25 mouse cellular contexts compared by ENCODE assay signal in the genomic region with DNA sequence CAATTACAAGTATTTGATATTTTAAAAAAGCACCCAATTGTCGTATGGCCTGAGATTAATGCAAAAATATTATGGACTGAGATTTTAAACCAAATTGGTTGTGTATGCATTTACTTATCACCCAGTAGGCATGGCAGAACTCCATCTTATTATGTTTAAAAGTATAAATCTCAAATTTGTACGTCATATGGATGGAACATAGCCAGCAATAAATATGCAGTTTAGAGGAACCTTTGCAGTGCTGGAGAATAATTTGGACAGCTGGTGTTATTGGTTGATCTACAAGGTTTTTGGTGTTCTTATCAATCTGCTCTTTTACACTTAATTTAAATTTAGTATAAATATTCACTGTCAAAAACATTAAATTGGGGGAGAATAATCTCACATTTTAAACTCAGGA.
DNase-seq lines count a peak whose midpoint lies in the region; ATAC-seq and TF ChIP-seq lines count a peak whose summit lies in the region.
"Had no signal": no experiment of that assay in that cellular context is flagged by ENCODE, and none has a peak within 500 bp of the region (broad histone marks: within the 10 kb centered on the region; RNA-seq: fewer than 3 reads in every experiment).

No protein-coding gene starts in this region.

- no peak; the same call in 1 of the 2 replicates for ATAC-seq in forebrain, embryonic 14.5 days
- ATAC-seq in forebrain, embryonic 16.5 days: 0 out of 2 replicates have a peak, but pooled peaks have one; percentile 31
- ATAC-seq in forebrain, embryonic 11.5 days (replicated peaks; ENCODE audit: low FRiP score): no peak
- ATAC-seq: activated CD4-positive, CD25-positive, alpha-beta regulatory T cell, adult 4 months; CD4-positive, CD25-positive, alpha-beta regulatory T cell, adult 4 months; Patski had no signal

- no peak overlapping the region for H3K27ac ChIP-seq in forebrain, embryonic 14.5 days (ENCODE audit: low read depth, low read length)
- H3K27ac ChIP-seq in forebrain, embryonic 10.5 days: no peak overlapping the region
- H3K27ac ChIP-seq in forebrain, embryonic 16.5 days (ENCODE audit: low read length): no peak overlapping the region
- no peak overlapping the region for H3K27ac ChIP-seq in forebrain, embryonic 11.5 days (ENCODE audit: low read depth, low read length)
- H3K27ac ChIP-seq: embryonic facial prominence, embryonic 13.5 days; embryonic facial prominence, embryonic 15.5 days; forebrain, embryonic 12.5 days had no signal

- no peaks in the 10 kb centered on the region for H3K4me1 ChIP-seq in forebrain, embryonic 14.5 days (ENCODE audit: control insufficient read depth, insufficient read depth, low read length)
- H3K4me1 ChIP-seq in forebrain, embryonic 10.5 days: no peaks in the 10 kb centered on the region
- H3K4me1 ChIP-seq in forebrain, embryonic 16.5 days (replicated peaks; ENCODE audit: control insufficient read depth, insufficient read depth, low read length): 0 out of 2 replicates have a peak, but pooled peaks cover 2% of the 10 kb centered on the region
- no peaks in the 10 kb centered on the region for H3K4me1 ChIP-seq in forebrain, embryonic 11.5 days (replicated peaks; ENCODE audit: control insufficient read depth, insufficient read depth, low read length)
- H3K4me1 ChIP-seq: embryonic facial prominence, embryonic 13.5 days; embryonic facial prominence, embryonic 15.5 days; forebrain, embryonic 12.5 days had no signal

- 70% methylated on average over 2 of the region's 2 CpGs for WGBS in forebrain, embryonic 14.5 days
- 92% methylated on average over 2 of the region's 2 CpGs for WGBS in forebrain, embryonic 10.5 days
- 56% methylated on average over 2 of the region's 2 CpGs for WGBS in forebrain, embryonic 16.5 days
- 90% methylated on average over 2 of the region's 2 CpGs for WGBS in forebrain, embryonic 11.5 days

- no peaks in the 10 kb centered on the region for H3K27me3 ChIP-seq in forebrain, embryonic 14.5 days (replicated peaks; ENCODE audit: control insufficient read depth, insufficient read depth, low read length)
- no peaks in the 10 kb centered on the region for H3K27me3 ChIP-seq in forebrain, embryonic 10.5 days (ENCODE audit: poor library complexity, severe bottlenecking)
- no peaks in the 10 kb centered on the region for H3K27me3 ChIP-seq in forebrain, embryonic 16.5 days (replicated peaks; ENCODE audit: control insufficient read depth, insufficient read depth, low read length)
- H3K27me3 ChIP-seq in forebrain, embryonic 11.5 days (ENCODE audit: control insufficient read depth, insufficient read depth, low read length): no peaks in the 10 kb centered on the region
- H3K27me3 ChIP-seq: CH12.LX; embryonic facial prominence, embryonic 13.5 days; embryonic facial prominence, embryonic 15.5 days; forebrain, embryonic 12.5 days had no signal

- no peak overlapping the region for H3K4me3 ChIP-seq in forebrain, embryonic 14.5 days (ENCODE audit: low read depth, low read length)
- no peak overlapping the region for H3K4me3 ChIP-seq in forebrain, embryonic 10.5 days
- no peak overlapping the region for H3K4me3 ChIP-seq in forebrain, embryonic 16.5 days (replicated peaks; ENCODE audit: low read length)
- no peak overlapping the region for H3K4me3 ChIP-seq in forebrain, embryonic 11.5 days (ENCODE audit: low read depth, low read length)
- H3K4me3 ChIP-seq: embryonic facial prominence, embryonic 13.5 days; embryonic facial prominence, embryonic 15.5 days; erythroblast, embryonic 14.5 days; forebrain, embryonic 12.5 days had no signal

- DNase-seq in forebrain, embryonic 14.5 days (ENCODE audit: low spot score): peak; percentile 69
- DNase-seq in forebrain, embryonic 10.5 days (ENCODE audit: extremely low spot score, low spot score): no peak
- DNase-seq in forebrain, embryonic 11.5 days (ENCODE audit: low spot score): no peak
- DNase-seq in brain, embryonic 14.5 days (ENCODE audit: low read depth): peak; percentile 71
- DNase-seq: adrenal gland, adult 8-10 months; adrenal gland, postnatal 14 days; adrenal gland, postnatal 36 days; B cell, adult 2 months; cerebellum, adult 11 months; cerebellum, adult 18-20 months; cerebellum, adult 8-10 months; cerebellum, adult 9-11 months; cerebellum, postnatal 14 days; cerebellum, postnatal 36 days; embryo, embryonic 11 days had no signal

- H3K9ac ChIP-seq in forebrain, embryonic 14.5 days (ENCODE audit: low read length): no peak overlapping the region
- no peak overlapping the region for H3K9ac ChIP-seq in forebrain, embryonic 16.5 days (replicated peaks; ENCODE audit: low read depth, low read length)
- H3K9ac ChIP-seq in forebrain, embryonic 11.5 days (ENCODE audit: low read length): no peak overlapping the region
- H3K9ac ChIP-seq: embryonic facial prominence, embryonic 13.5 days; embryonic facial prominence, embryonic 15.5 days; forebrain, embryonic 12.5 days had no signal

- no peak for TF ChIP-seq POLR2A in brain, embryonic 14.5 days (IDR thresholded peaks at IDR 0.05; ENCODE audit: borderline replicate concordance, extremely low read depth, insufficient read depth, insufficient read length, poor library complexity, severe bottlenecking)

- TF ChIP-seq CTCF in brain, embryonic 14.5 days (IDR thresholded peaks at IDR 0.05; ENCODE audit: borderline replicate concordance, extremely low read depth, insufficient read depth, insufficient read length): no peak

- no peaks in the 10 kb centered on the region for H3K36me3 ChIP-seq in forebrain, embryonic 14.5 days (ENCODE audit: control insufficient read depth, insufficient read depth, low read length)
- no peaks in the 10 kb centered on the region for H3K36me3 ChIP-seq in forebrain, embryonic 10.5 days (replicated peaks)
- no peaks in the 10 kb centered on the region for H3K36me3 ChIP-seq in forebrain, embryonic 16.5 days (ENCODE audit: control insufficient read depth, insufficient read depth)
- no peaks in the 10 kb centered on the region for H3K36me3 ChIP-seq in forebrain, embryonic 11.5 days (ENCODE audit: control insufficient read depth, insufficient read depth, low read length)
- H3K36me3 ChIP-seq: embryonic facial prominence, embryonic 13.5 days; embryonic facial prominence, embryonic 15.5 days; forebrain, embryonic 12.5 days; G1E had no signal

- H3K9me3 ChIP-seq in forebrain, embryonic 14.5 days (replicated peaks; ENCODE audit: control insufficient read depth, low read length): no peaks in the 10 kb centered on the region
- H3K9me3 ChIP-seq in forebrain, embryonic 10.5 days: no peaks in the 10 kb centered on the region
- H3K9me3 ChIP-seq in forebrain, embryonic 16.5 days (ENCODE audit: control insufficient read depth, low read length): no peaks in the 10 kb centered on the region
- no peaks in the 10 kb centered on the region for H3K9me3 ChIP-seq in forebrain, embryonic 11.5 days (ENCODE audit: control insufficient read depth, low read length)
- H3K9me3 ChIP-seq: embryonic facial prominence, embryonic 13.5 days; embryonic facial prominence, embryonic 15.5 days; forebrain, embryonic 12.5 days had no signal

- H3K4me2 ChIP-seq in forebrain, embryonic 14.5 days (ENCODE audit: low read length): no peak overlapping the region
- no peak overlapping the region for H3K4me2 ChIP-seq in forebrain, embryonic 16.5 days (ENCODE audit: low read length)
- H3K4me2 ChIP-seq in forebrain, embryonic 11.5 days (ENCODE audit: low read depth, low read length, severe bottlenecking): no peak overlapping the region
- H3K4me2 ChIP-seq: embryonic facial prominence, embryonic 13.5 days; embryonic facial prominence, embryonic 15.5 days; forebrain, embryonic 12.5 days had no signal

Comparison
In these comparisons a context has a peak if more than half of its experiments do, and no peak if none do; other contexts are left out.
1. DNase-seq: peak in forebrain, embryonic 14.5 days (single experiment) and brain, embryonic 14.5 days (single experiment); none in forebrain, embryonic 10.5 days (single experiment) and forebrain, embryonic 11.5 days (single experiment).